Mouse (Mus musculus) retina, postnatal 1 day (tissue): ENCODE results near the gene Pik3r2.
A peak's percentile ranks its signal among the peaks of the same experiment; 100 is the strongest.

Experiments
- DNase-seq: peaks from one replicate; pipeline ENCODE4 v3.0.0-alpha.2; 2012

Pik3r2 gene

GRCm38 (mm10) chr8:70771217-70771616, 5.3 kb downstream of the Pik3r2 start:
- DNase-seq, result no peak

DNA sequence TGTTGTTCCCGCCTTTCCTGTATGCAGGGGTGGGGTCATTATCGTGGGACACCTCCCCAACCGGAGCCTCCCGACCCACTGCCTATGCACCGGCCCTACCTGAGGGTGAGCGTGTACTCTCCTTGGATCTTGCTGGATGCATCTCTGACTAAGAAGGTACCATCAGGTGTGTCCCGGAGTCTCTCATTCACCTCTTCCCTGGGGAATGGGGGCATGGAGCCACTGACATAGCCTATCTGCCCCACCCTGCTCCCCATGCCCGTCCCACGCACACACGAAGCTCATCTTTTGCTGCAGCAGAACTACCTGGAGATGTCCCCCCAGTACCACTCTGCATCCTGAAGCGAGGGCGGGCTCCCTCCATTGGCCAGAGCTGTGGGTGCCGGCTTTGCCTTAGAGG, 5.8 kb downstream of the Pik3r2 start:
- DNase-seq, result no peak

DNA sequence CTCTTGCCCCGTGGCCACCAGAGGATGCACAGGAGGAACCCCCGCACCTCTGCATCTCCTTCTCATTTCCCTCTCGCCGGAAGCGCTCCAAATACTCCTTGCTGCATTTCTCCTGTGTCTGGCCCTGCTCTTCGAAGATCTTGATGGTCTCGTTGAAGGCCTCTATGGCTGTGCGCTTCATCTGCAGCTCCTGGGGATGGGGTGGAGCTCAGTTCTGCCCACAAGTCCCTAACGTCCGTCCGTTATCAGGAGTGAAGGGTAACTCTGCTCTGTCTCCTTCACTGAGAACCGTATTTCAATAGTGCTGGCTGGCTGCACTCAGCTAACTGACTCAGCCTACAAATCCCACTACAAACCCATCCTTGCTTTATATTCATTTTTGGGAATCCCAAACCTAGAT, 6.7 kb downstream of the Pik3r2 start:
- DNase-seq, result no peak

- peak; percentile 94 for DNase-seq
Observed at GRCm38 (mm10) chr8:70769359-70769758, 7.2 kb downstream of the Pik3r2 start.

GRCm38 (mm10) chr8:70768956-70769355, 7.6 kb downstream of the Pik3r2 start:
- DNase-seq, result no peak

DNA sequence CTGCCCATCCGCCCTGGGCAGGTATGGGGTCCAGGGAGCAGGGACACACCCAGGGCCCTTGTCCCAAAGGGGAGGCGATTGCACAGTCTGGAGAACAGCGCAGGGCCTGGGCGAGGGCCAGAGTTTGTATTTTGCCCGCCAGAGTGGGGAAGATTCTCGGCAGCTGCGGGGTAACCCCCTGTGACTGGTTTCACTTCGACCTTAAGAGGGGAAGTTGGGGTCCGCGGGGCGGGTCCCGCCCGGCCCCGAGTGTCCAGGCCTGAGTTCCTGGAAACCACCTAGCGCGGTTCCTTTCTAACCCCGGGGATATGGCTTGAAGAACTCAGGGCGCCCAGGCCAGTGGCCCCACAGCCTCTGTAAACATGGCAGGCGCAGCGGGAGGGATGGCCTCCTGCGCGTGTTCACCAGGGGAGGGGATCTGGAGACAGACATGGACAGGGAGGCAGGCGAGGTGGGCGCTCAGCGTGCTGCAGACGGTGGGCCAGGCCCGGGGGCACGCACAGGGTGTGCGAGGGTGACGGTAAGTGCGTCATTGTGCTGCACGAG, 8.2 kb downstream of the Pik3r2 start:
- no peak for DNase-seq

DNA sequence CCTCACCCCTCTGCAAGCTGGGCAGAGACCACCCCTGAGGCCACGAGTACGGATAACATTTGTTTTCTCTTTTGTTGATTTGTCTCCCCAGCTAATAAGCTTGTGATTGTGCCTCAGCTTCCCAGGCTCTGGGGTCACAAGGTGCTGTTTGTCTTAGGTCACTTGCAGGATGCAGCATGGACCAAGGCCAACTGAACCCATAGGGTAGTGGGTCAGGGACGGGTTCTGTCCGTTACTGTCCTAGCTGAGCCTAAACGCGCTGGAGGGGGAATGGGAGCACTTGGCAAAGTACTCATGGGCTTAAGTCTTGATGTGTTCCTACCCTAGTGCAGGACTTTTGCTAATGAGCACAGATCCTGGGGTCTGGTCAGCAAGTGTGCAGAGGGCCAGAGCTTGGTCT, 9.0 kb downstream of the Pik3r2 start:
- DNase-seq, result no peak

DNA sequence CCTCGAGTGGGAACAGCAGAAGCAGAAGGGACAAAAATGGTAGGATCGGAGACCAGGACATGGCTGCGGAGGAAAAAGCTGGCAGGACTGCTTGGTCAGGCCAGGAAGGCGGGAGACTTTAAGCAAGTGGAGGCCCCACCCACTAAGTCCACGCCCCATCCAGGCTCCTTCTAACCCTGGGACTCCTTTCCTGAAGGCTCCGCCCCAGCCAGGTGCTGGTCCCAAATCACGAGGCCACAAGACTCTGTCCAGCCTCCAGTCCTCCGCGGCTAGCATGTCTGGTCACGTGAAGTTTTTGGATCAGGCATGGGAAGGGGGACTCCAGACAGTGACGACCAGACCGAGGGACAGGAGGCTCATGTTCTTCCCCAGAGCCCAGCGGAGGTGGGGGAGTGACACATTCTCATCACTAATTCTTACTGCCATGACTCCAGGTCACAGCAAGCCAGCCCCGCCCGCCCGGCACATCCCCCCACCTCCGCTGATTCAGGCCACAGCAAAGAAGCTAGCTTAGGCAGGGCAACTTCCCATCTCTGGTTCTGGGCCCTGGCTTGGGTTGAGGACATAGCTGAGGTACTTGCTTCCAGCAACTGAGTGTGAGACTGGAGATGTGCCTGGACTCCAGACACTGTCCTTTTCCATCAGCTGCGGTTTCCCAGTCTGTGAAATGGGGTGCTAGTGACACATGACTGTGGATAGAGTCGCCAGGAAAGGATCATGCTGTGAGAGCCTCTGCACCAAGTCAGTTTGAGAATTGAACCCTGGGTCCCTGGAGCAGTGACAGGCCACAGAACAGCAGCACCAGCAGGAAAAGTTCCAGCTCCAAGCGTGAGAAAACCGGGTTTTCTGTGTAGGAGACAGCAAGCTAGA, 9.7 kb downstream of the Pik3r2 start:
- DNase-seq, result peak; percentile 70

- no peak for DNase-seq
Observed at GRCm38 (mm10) chr8:70765838-70766570, 10.5 kb downstream of the Pik3r2 start.

- no peak for DNase-seq
Observed at GRCm38 (mm10) chr8:70765329-70765728, 11.2 kb downstream of the Pik3r2 start.

- DNase-seq, result no peak
Observed at GRCm38 (mm10) chr8:70764676-70765075, 11.8 kb downstream of the Pik3r2 start.

- no peak for DNase-seq
Observed at GRCm38 (mm10) chr8:70764026-70764425, 12.5 kb downstream of the Pik3r2 start.

- peak; percentile 58 for DNase-seq
Observed at GRCm38 (mm10) chr8:70763354-70763753, 13.2 kb downstream of the Pik3r2 start.

DNA sequence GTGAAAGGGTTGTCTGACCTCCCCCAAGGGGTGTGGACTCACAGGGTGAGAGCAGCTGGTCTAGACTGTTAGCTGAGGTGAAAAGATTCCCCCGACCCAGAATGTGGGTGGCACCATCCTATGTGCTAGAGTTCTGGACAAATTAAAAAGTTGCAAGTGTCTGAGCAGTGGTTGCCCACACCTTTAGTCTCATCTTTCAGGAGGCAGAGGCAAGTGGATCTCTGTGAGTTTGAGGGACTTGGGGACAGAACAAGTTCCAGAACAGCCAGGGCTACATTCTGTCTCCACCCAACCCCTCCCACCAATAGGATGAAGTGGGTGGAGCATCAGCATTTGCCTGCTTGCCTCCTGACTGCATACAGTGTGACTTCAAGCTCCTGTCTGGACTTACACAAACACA, 14.4 kb downstream of the Pik3r2 start:
- no peak for DNase-seq

DNA sequence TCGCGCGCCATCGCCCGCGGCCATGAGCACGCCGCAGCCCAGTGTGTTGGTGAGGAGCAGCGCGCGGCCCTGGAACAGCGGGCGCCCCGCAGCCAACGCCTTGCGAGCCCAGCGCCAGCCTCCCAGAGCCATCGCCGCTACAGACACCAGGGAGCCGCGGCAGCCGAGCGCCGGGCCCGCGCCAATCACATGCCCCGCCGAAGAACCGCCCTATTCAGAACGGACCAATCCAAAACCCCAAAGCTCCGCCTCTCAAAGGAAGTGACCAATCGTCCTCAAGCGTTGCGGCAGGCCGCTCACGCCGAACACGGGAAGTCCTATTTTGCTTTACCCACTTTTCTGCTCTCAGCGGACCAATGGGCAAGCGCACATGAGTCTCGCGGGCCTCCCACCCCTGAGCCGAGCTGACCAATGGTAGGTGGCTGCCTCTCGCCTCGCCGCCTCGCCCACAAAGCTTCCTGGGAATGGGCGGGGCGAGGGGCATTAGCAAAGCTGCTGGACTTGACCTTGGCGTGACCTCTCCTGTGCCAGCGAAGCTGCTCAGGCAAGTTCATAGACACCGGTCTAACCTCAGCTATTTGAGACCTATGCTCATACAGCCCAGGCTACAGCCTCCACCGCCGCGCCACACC, 15.6 kb downstream of the Pik3r2 start, which contains the start of gene Mpv17l2:
Gene Mpv17l2, minus strand, starts transcription at position 172 of the 632 bp plus-strand sequence.
- DNase-seq, result peak; percentile 100

DNA sequence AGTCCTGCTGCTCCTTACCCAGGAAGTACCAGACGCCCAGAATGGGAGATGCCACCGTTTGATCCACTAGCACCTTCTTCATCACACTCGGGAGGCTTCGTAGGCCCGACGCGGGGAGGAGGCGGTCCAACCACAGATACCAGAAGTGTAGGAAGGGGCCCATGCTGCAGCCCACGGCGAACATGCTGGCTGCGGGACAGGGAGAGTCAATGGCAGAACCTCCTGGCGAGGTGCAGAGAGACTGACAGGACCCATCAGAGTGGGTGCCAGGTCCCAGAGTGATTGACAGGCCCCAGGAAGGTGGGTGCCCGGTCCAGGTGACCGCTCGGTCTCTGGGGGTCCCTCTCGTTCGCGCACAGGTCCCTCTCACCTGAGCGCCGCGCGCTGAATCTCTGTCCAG, 16.2 kb downstream of the Pik3r2 start:
- DNase-seq, result no peak

- no peak for DNase-seq
Observed at GRCm38 (mm10) chr8:70758616-70759561, 17.6 kb downstream of the Pik3r2 start.

DNA sequence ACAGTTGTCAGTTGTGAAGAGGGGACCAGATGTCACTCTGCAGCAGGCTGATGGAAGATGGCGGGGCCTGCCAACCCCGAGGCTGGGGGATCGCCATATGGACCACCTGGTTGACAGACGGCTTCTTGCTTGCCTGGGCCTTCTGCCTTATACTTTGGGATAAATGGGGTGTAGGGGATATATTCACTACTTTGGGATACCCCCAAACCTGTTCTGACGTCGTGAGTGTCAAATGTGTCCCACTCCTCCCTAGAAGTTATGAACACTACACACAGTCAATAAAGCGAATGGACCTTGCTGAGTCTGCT, 18.3 kb downstream of the Pik3r2 start:
- no peak for DNase-seq

DNA sequence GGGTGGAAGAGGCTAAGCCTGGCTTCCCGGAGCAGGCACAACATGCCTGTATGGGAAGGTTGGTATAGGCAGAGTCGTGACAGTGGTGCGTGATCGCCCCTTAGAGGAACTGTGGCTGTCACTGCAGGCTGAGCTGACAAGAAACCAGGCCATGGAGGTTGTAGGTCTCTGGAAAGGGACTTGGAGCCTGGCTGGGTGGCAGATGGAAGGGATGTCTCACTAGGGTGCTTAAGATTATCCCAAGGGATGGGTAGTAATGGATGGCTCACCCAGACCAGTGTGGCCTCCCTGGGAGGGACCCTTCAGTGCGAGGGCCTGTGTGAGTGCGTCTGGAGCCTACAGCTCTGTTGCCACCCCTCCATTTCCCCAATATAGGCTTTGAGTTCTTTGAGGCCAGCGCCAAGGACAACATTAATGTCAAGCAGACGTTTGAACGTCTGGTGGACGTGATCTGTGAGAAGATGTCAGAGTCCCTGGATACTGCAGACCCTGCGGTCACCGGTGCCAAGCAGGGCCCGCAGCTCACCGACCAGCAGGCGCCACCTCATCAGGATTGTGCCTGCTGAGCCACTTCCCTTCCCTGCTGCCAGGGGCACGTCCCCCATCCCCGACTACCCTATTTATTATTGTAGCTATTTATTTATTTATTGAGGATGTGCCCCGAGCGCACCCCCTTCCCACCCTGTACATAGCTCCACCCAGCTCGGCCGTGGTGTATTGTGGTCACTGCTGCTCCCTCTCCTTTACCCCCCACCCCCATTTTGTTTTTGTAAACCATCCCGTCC, 18.8 kb downstream of the Pik3r2 start:
- peak; percentile 57 for DNase-seq

DNA sequence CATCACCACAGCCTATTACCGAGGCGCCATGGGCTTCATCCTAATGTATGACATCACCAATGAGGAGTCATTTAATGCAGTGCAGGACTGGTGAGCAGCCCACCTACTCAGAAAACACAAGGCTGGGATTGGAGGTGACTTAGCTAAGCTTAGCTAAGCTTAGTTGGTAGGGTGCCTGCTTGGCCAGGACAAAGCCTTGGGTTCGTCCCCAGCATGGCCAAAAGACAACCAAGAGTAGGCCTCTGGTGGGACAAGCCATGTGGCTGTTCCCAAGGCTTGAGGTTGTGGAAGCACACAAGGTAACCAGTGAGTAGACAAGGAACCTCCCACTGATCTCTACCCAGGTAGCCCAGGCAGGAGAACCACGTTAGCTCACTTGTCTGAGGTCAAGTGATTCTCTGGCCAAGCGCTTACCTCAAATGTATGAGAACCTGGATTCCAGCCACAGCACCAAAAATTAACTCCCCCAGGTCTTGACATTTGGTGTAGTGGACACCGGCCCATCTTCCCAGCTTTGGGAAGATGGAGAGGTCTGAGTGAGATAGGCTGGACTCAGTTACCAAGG, 20.0 kb downstream of the Pik3r2 start:
- DNase-seq, result no peak
